Mouse (Mus musculus): ENCODE data around the gene A4galt.

GRCm38 (mm10) chr15:83250651-83251175, 861 bp downstream of the A4galt start:
- TF ChIP-seq CTCF (IDR thresholded peaks at IDR 0.05; ENCODE audit: low read depth) (no peak), EP300 (IDR thresholded peaks at IDR 0.05; ENCODE audit: low read depth) (no peak)

Data from liver, embryonic 14.5 days (tissue).